Mouse (Mus musculus): ENCODE measurements around the gene Card6. TPM values are rescaled to one million over a fixed set of nuclear protein-coding genes. Genes with fewer than 3 reads are reported as not detected.

The Card6 gene
- total RNA-seq, 1 experiment: 0.18 TPM

DNA sequence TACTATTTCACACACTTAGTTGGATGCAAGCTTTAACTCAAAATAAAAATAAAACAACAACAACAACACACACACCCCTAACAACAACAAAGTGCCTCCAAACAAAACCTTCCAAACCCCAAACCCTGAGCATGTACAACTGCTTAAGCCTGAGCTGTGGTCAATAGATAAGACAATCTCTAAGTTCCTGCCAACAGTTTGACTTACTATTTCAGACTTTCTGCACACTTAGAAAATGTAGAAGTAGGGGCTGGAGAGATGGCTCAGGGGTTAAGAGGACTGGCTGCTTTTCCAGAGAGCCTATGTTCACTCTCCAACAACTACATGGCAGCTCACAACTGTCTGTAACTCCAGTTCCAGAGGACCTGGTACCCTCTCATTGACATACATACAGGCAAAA lies 32.0 kb upstream of the Card6 start:
- no peak overlapping the region for H3K27ac ChIP-seq (ENCODE audit: insufficient read depth, low read depth, low read length, poor library complexity, severe bottlenecking)
- H3K4me1 ChIP-seq (ENCODE audit: control insufficient read depth in 2 of 2, insufficient read depth in 2 of 2, low read length in 2 of 2, poor library complexity in 1 of 2): peaks cover 4 to 10% of the 10 kb centered on the region in 2 experiments; a peak in 3 of 4 replicates
- H3K4me3 ChIP-seq (ENCODE audit: insufficient read depth in 1 of 2, low read depth in 1 of 2, low read length in 2 of 2, poor library complexity in 1 of 2, severe bottlenecking in 1 of 2): no peak overlapping the region
- H3K9me3 ChIP-seq (ENCODE audit: control insufficient read depth, insufficient read depth, low read depth, low read length): no peaks in the 10 kb centered on the region
- H3K9ac ChIP-seq (ENCODE audit: insufficient read depth, low read depth, low read length, poor library complexity, severe bottlenecking): no peak overlapping the region
- in situ Hi-C loops (cut with MboI; ENCODE audit: low sequenced_read_pairs in 2 of 2, unreplicated experiment in 2 of 2): no loop called here
- no peak for DNase-seq (ENCODE audit: low read depth, low spot score)
- no peaks in the 10 kb centered on the region for H3K36me3 ChIP-seq (ENCODE audit: control insufficient read depth, insufficient read depth, low read length, poor library complexity, severe bottlenecking)
- TF ChIP-seq ZNF384 (IDR thresholded peaks at IDR 0.05; ENCODE audit: low read depth, low read length) (no peak), ZC3H11A (IDR thresholded peaks at IDR 0.05; ENCODE audit: borderline replicate concordance, low read depth, low read length) (no peak), CHD2 (IDR thresholded peaks at IDR 0.05; ENCODE audit: low read depth, low read length) (no peak), MAFK (IDR thresholded peaks at IDR 0.05; ENCODE audit: insufficient read depth, low read depth, low read length) (no peak)

DNA sequence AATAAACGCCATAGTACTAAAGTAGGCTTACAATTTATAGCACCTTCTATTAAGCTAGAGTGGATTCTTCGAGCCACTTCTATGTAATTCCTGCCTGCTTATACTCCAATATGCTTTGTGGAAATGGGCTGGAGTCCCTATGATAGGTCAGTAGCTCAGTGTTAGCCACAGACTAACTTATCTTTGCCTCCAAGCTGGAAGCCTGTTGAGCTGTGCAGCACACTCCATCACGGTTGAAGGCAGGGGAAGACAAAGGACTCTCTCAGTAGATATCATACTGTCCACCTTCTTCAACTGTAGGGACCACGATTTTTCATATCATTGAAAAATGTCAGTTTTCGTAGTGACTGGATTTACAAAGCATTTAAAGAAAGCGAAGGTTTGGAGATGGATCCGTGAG lies 31.5 kb upstream of the Card6 start:
- Histone ChIP-seq H3K9me3 (ENCODE audit: control insufficient read depth, insufficient read depth, low read depth, low read length) (no peaks in the 10 kb centered on the region), H3K4me1 (ENCODE audit: control insufficient read depth in 2 of 2, insufficient read depth in 2 of 2, low read length in 2 of 2, poor library complexity in 1 of 2) (peaks cover 4 to 7% of the 10 kb centered on the region in 2 experiments; a peak in 3 of 4 replicates), H3K36me3 (ENCODE audit: control insufficient read depth, insufficient read depth, low read length, poor library complexity, severe bottlenecking) (no peaks in the 10 kb centered on the region), H3K9ac (ENCODE audit: insufficient read depth, low read depth, low read length, poor library complexity, severe bottlenecking) (no peak overlapping the region), H3K4me3 (ENCODE audit: insufficient read depth in 1 of 2, low read depth in 1 of 2, low read length in 2 of 2, poor library complexity in 1 of 2, severe bottlenecking in 1 of 2) (no peak overlapping the region), H3K27ac (ENCODE audit: insufficient read depth, low read depth, low read length, poor library complexity, severe bottlenecking) (no peak overlapping the region)
- TF ChIP-seq ZC3H11A (IDR thresholded peaks at IDR 0.05; ENCODE audit: borderline replicate concordance, low read depth, low read length) (no peak), ZNF384 (IDR thresholded peaks at IDR 0.05; ENCODE audit: low read depth, low read length) (no peak), CHD2 (IDR thresholded peaks at IDR 0.05; ENCODE audit: low read depth, low read length) (no peak), MAFK (IDR thresholded peaks at IDR 0.05; ENCODE audit: insufficient read depth, low read depth, low read length) (no peak), HCFC1 (IDR thresholded peaks at IDR 0.05; ENCODE audit: borderline replicate concordance, insufficient read depth, low read length) (no peak)
- in situ Hi-C loops (cut with MboI; ENCODE audit: low sequenced_read_pairs in 2 of 2, unreplicated experiment in 2 of 2): no loop called here
- DNase-seq (ENCODE audit: low read depth, low spot score): no peak

DNA sequence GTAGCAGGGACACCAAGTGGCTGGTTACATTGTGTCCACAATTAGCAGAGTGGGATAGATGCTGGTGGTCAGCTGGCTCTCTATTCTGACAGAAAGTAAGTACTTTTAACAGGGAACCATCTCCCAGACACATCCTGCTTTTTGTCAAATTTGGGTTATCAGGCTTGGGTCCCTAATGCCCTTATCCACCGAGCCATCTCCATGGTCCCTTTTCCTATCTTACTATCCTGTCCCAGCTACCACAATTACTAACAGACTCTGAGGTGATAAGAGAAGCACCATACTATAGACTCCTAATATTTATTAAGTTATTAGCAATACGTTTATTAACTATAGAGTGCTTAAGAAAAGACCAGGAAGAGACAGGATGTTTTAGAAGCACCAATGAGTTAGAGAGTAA lies 31.0 kb upstream of the Card6 start:
- Histone ChIP-seq H3K27ac (ENCODE audit: insufficient read depth, low read depth, low read length, poor library complexity, severe bottlenecking) (no peak overlapping the region), H3K36me3 (ENCODE audit: control insufficient read depth, insufficient read depth, low read length, poor library complexity, severe bottlenecking) (no peaks in the 10 kb centered on the region), H3K4me1 (ENCODE audit: control insufficient read depth in 2 of 2, insufficient read depth in 2 of 2, low read length in 2 of 2, poor library complexity in 1 of 2) (peaks cover 4 to 11% of the 10 kb centered on the region in 2 experiments; a peak in 3 of 4 replicates), H3K9me3 (ENCODE audit: control insufficient read depth, insufficient read depth, low read depth, low read length) (no peaks in the 10 kb centered on the region), H3K9ac (ENCODE audit: insufficient read depth, low read depth, low read length, poor library complexity, severe bottlenecking) (no peak overlapping the region), H3K4me3 (ENCODE audit: insufficient read depth in 1 of 2, low read depth in 1 of 2, low read length in 2 of 2, poor library complexity in 1 of 2, severe bottlenecking in 1 of 2) (no peak overlapping the region)
- in situ Hi-C loops (cut with MboI; ENCODE audit: low sequenced_read_pairs in 2 of 2, unreplicated experiment in 2 of 2): no loop called here
- no peak for DNase-seq (ENCODE audit: low read depth, low spot score)
- TF ChIP-seq ZNF384 (IDR thresholded peaks at IDR 0.05; ENCODE audit: low read depth, low read length) (no peak), MAFK (IDR thresholded peaks at IDR 0.05; ENCODE audit: insufficient read depth, low read depth, low read length) (no peak), CHD2 (IDR thresholded peaks at IDR 0.05; ENCODE audit: low read depth, low read length) (no peak), ZC3H11A (IDR thresholded peaks at IDR 0.05; ENCODE audit: borderline replicate concordance, low read depth, low read length) (no peak), HCFC1 (IDR thresholded peaks at IDR 0.05; ENCODE audit: borderline replicate concordance, insufficient read depth, low read length) (no peak)

DNA sequence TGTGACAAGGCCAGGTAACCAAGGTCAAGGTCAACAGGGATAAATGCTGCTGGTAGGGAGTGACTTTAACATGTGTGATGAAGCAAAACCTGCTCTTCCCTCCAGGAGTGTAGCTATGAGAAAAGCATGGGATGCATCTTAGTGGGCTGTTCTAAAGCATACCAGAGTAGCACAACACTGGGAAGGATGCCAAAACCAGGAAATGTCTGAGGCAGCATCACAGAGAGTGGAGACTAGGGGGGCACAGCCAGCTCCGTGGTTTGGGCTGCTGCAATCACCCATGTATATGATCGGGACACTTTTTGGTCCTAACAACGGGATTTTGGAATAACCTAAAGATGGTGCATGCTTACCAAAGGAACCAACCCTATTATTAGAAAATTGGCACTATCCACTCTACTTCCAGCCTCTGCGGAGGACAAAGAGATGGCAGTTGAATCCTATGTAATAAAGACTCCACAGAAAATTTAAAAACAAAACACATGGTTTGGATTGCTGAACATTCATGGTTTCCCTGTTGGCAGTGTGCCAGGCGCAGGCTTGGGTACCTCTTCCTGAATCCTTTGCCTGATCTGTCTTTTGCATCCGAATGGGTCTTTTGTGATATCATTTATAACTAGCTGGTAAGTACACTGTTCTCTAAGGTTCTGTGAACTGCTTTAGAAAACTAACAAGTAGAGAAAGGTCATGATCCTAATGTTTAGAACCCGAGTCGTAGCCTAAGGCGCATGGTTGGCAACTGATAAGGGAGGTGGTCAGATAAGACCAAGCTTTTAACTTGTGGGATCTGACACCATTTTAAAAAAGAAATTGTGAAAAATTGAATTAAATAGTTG lies 29.9 kb upstream of the Card6 start:
- no peaks in the 10 kb centered on the region for H3K36me3 ChIP-seq (ENCODE audit: control insufficient read depth, insufficient read depth, low read length, poor library complexity, severe bottlenecking)
- in situ Hi-C loops (cut with MboI; ENCODE audit: low sequenced_read_pairs in 2 of 2, unreplicated experiment in 2 of 2): no loop called here
- TF ChIP-seq ZC3H11A (IDR thresholded peaks at IDR 0.05; ENCODE audit: borderline replicate concordance, low read depth, low read length) (no peak), MAFK (IDR thresholded peaks at IDR 0.05; ENCODE audit: insufficient read depth, low read depth, low read length) (no peak), CHD2 (IDR thresholded peaks at IDR 0.05; ENCODE audit: low read depth, low read length) (no peak), HCFC1 (IDR thresholded peaks at IDR 0.05; ENCODE audit: borderline replicate concordance, insufficient read depth, low read length) (no peak), ZNF384 (IDR thresholded peaks at IDR 0.05; ENCODE audit: low read depth, low read length) (no peak)
- no peak overlapping the region for H3K9ac ChIP-seq (ENCODE audit: insufficient read depth, low read depth, low read length, poor library complexity, severe bottlenecking)
- H3K27ac ChIP-seq (ENCODE audit: insufficient read depth, low read depth, low read length, poor library complexity, severe bottlenecking): no peak overlapping the region
- DNase-seq (ENCODE audit: low read depth, low spot score): no peak
- peaks cover 4 to 12% of the 10 kb centered on the region in 2 experiments; a peak in 3 of 4 replicates for H3K4me1 ChIP-seq (ENCODE audit: control insufficient read depth in 2 of 2, insufficient read depth in 2 of 2, low read length in 2 of 2, poor library complexity in 1 of 2)
- no peaks in the 10 kb centered on the region for H3K9me3 ChIP-seq (ENCODE audit: control insufficient read depth, insufficient read depth, low read depth, low read length)
- H3K4me3 ChIP-seq (ENCODE audit: insufficient read depth in 1 of 2, low read depth in 1 of 2, low read length in 2 of 2, poor library complexity in 1 of 2, severe bottlenecking in 1 of 2): no peak overlapping the region
